Mouse (Mus musculus) olfactory bulb, adult 2 months (tissue): Measurements from ENCODE around the gene Olfr50. TPM values are rescaled to one million over a fixed set of nuclear protein-coding genes. Genes with fewer than 3 reads are reported as not detected.

Experiments
- H3K27ac ChIP-seq: fragments of 200-500 bp; 2 replicates; pipeline ENCODE4 v1.5.1; 2012; ENCODE audit warnings: low read depth, low read length; ENCODE audit not compliant: insufficient read depth
- H3K4me1 ChIP-seq: fragments of 200-500 bp; 2 replicates; pipeline ENCODE4 v1.6.1; 2012; ENCODE audit warnings: low read length; ENCODE audit not compliant: control insufficient read depth, insufficient read depth
- H3K4me3 ChIP-seq: fragments of 200-500 bp; 2 replicates; pipeline ENCODE4 v1.5.1; 2012; ENCODE audit warnings: mild to moderate bottlenecking, low read depth, low read length, moderate library complexity; ENCODE audit not compliant: insufficient read depth
- CTCF ChIP-seq: fragments of 200-500 bp; IDR thresholded peaks from 2 replicates; pipeline ENCODE4 v1.5.1; 2012; ENCODE audit warnings: low read depth, mild to moderate bottlenecking, low read length, moderate library complexity; ENCODE audit not compliant: insufficient read depth
- POLR2A ChIP-seq: fragments of 200-500 bp; IDR thresholded peaks from 2 replicates; pipeline ENCODE4 v1.6.1; 2012; ENCODE audit warnings: mild to moderate bottlenecking, low read depth, low read length, moderate library complexity; ENCODE audit not compliant: insufficient read depth
- WGBS: fragments of 180-500 bp; shearing (Covaris S2); methylation state at CpG from one replicate; pipeline ENCODE4 v1.1.7; 2018; 5-methylcytosine and 5-hydroxymethylcytosine counted together
- polyA plus RNA-seq: library from polyadenylated mRNA; stranded (reverse); fragments of >200 nt; gene quantifications from 2 replicates; pipeline ENCODE4 v1.2.4, GENCODE M21; 2012; ENCODE audit warnings: low replicate concordance; ENCODE audit not compliant: missing spikeins, insufficient read depth, insufficient read length

The Olfr50 gene
- not detected in 2 replicates for polyA plus RNA-seq

- WGBS, result 71% methylated on average over 2 of the region's 2 CpGs
- Histone ChIP-seq H3K4me1 (no peaks in the 10 kb centered on the region), H3K27ac (no peak within 1 kb of the TSS), H3K4me3 (no peak within 1 kb of the TSS)
- no peak for TF ChIP-seq CTCF
- TF ChIP-seq POLR2A, result no peak
Observed at GRCm38 (mm10) chr2:36790238-36790637, at the start of gene Olfr50. Gene Olfr50, plus strand, starts transcription at chr2:36790538.

DNA sequence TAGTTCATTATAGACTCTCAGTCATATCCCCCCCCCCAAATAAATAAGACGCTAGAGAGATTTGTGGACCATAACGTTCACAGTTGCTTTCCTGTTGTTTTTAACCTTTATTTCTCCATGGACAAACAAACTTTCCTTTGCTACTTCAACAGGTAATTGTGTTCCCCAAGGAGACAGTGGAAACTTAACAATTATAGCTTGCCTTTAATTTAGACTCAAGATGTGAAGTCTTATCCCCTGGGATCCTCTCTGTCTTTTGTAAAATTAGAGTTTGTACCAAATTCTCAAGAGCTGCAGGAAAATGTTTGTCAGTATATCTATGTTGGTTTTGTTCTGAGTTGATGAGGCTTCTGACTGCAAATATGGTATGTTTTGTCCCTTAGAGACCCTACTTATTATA, 6.4 kb upstream of the Olfr50 start, which contains the start of gene Olfr348:
TSS of gene Olfr348 (plus strand) at position 301 of the 400 bp plus-strand sequence.
- H3K4me1 ChIP-seq, result no peaks in the 10 kb centered on the region
- 65% methylated on average over 2 of the region's 2 CpGs for WGBS
- H3K4me3 ChIP-seq, result no peak within 1 kb of the TSS
- H3K27ac ChIP-seq, result no peak within 1 kb of the TSS
- TF ChIP-seq CTCF (no peak), POLR2A (no peak)

DNA sequence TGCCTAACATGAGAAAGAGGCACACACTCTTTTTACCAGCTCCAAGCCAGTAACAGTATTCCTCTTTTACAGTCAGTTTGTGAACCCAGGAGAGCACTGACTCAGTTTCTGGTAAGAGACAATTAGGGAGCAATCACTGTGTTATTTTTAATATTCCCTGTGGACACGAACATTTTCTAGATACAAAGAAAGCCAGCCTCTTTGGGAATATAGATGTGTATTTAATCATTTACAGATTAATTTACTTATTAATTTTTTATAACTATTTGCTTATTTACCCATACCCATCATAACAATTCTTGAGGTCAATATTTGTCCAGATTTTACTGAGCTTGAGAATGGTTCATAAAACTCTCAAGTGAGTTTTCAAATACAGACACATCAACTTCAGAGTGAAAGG, 26.6 kb downstream of the Olfr50 start, which contains the start of gene Olfr3:
TSS of gene Olfr3 (minus strand) at position 101 of the 400 bp plus-strand sequence.
- Histone ChIP-seq H3K4me1 (no peaks in the 10 kb centered on the region), H3K4me3 (no peak within 1 kb of the TSS), H3K27ac (no peak within 1 kb of the TSS)
- TF ChIP-seq CTCF, result no peak
- TF ChIP-seq POLR2A, result no peak
- WGBS, result 70% methylated on average over 1 of the region's 1 CpGs

- no peaks in the 10 kb centered on the region for H3K4me1 ChIP-seq
- no peak within 1 kb of the TSS for H3K27ac ChIP-seq
- TF ChIP-seq POLR2A (no peak), CTCF (no peak)
- no peak within 1 kb of the TSS for H3K4me3 ChIP-seq
- 90% methylated on average over 1 of the region's 1 CpGs for WGBS
Observed at GRCm38 (mm10) chr2:36846010-36846409, 55.7 kb downstream of the Olfr50 start, which contains the start of gene Olfr350. Gene Olfr350, plus strand, starts transcription at chr2:36846310.

Other genes starting within 250 kb of the Olfr50 start
- not detected in 2 replicates for gene Olfr344, start 223.9 kb upstream of the Olfr50 start, polyA plus RNA-seq
- not detected in 2 replicates for gene Olfr345, start 150.5 kb upstream of the Olfr50 start, polyA plus RNA-seq
- gene Olfr346, start 104.8 kb upstream of the Olfr50 start, polyA plus RNA-seq, result not detected in 2 replicates
- gene Olfr347, start 58.6 kb upstream of the Olfr50 start, polyA plus RNA-seq, result not detected in 2 replicates
- gene Olfr348, start 6.3 kb upstream of the Olfr50 start, polyA plus RNA-seq, result not detected in 2 replicates
- not detected in 2 replicates for gene Olfr3, start 26.5 kb downstream of the Olfr50 start, polyA plus RNA-seq
- gene Olfr350, start 55.8 kb downstream of the Olfr50 start, polyA plus RNA-seq, result not detected in 2 replicates
- gene Olfr351, start 72.1 kb downstream of the Olfr50 start, polyA plus RNA-seq, result not detected in 2 replicates
- not detected in 2 replicates for gene Olfr352, start 77.9 kb downstream of the Olfr50 start, polyA plus RNA-seq
- gene Olfr353, start 102.4 kb downstream of the Olfr50 start, polyA plus RNA-seq, result not detected in 2 replicates
- not detected in 2 replicates for gene Olfr354, start 115.1 kb downstream of the Olfr50 start, polyA plus RNA-seq
- gene Olfr355, start 138.4 kb downstream of the Olfr50 start, polyA plus RNA-seq, result not detected in 2 replicates
- not detected in 2 replicates for gene Olfr356, start 146.6 kb downstream of the Olfr50 start, polyA plus RNA-seq
- not detected in 2 replicates for gene Olfr357, start 203.3 kb downstream of the Olfr50 start, polyA plus RNA-seq
- gene Olfr358, start 218.8 kb downstream of the Olfr50 start, polyA plus RNA-seq, result not detected in 2 replicates